Mouse (Mus musculus) spleen, adult 2 months (tissue): Measurements from ENCODE around the gene Glo1. TPM values are rescaled to one million over a fixed set of nuclear protein-coding genes. Genes with fewer than 3 reads are reported as not detected.
"Not testable (repeated sequence)": the region's sequence is repeated elsewhere in the genome, so short reads cannot be mapped to it uniquely, and the experiment has no call there.

Source experiments
- DNase-seq, 2 experiments: peaks; one replicate each; pipeline versions ENCODE4 v3.0.0 to v3.0.0-alpha.2; 2012 to 2021; ENCODE audit warnings: low spot score in 2 of 2, low read depth in 1 of 2
- H3K27ac ChIP-seq: fragments of 200-500 bp; 2 replicates; pipeline ENCODE4 v1.5.1; 2012; ENCODE audit warnings: low read length, inconsistent platforms; ENCODE audit not compliant: insufficient read depth
- H3K27me3 ChIP-seq: fragments of 200-500 bp; 2 replicates; pipeline ENCODE4 v1.6.1; 2012; ENCODE audit warnings: mild to moderate bottlenecking, moderate library complexity, low read length, inconsistent platforms; ENCODE audit not compliant: control insufficient read depth, insufficient read depth
- H3K36me3 ChIP-seq: fragments of 200-500 bp; 2 replicates; pipeline ENCODE4 v1.6.1; 2012; ENCODE audit warnings: mild to moderate bottlenecking, low read length, inconsistent platforms; ENCODE audit not compliant: control insufficient read depth, insufficient read depth
- H3K4me1 ChIP-seq: fragments of 200-500 bp; 2 replicates; pipeline ENCODE4 v1.6.1; 2011; ENCODE audit warnings: inconsistent platforms; ENCODE audit not compliant: control insufficient read depth, insufficient read depth, insufficient read length
- H3K4me3 ChIP-seq: fragments of 200-500 bp; 2 replicates; pipeline ENCODE4 v1.5.1; 2011; ENCODE audit warnings: mild to moderate bottlenecking, inconsistent platforms; ENCODE audit not compliant: insufficient read depth, insufficient read length; ENCODE audit errors: extremely low read depth
- CTCF ChIP-seq: fragments of 200-500 bp; IDR thresholded peaks from 2 replicates; pipeline ENCODE4 v1.5.1; 2011; ENCODE audit warnings: mild to moderate bottlenecking, inconsistent platforms; ENCODE audit not compliant: insufficient read depth, insufficient read length, insufficient replicate concordance; ENCODE audit errors: extremely low read depth
- POLR2A ChIP-seq: fragments of 200-500 bp; IDR thresholded peaks from 2 replicates; pipeline ENCODE4 v1.6.1; 2011; ENCODE audit warnings: low read depth, low read length, inconsistent platforms
- WGBS: fragments of 180-500 bp; shearing (Covaris S2); methylation state at CpG from one replicate; pipeline ENCODE4 v1.1.7; 2018; 5-methylcytosine and 5-hydroxymethylcytosine counted together
- polyA plus RNA-seq: library from polyadenylated mRNA; depleted of rRNA; stranded (reverse); fragments of >200 nt; gene quantifications from 2 replicates; pipeline ENCODE4 v1.2.3, GENCODE M21; 2012

Glo1 gene
- polyA plus RNA-seq, 1 experiment = 16.2 TPM

DNA sequence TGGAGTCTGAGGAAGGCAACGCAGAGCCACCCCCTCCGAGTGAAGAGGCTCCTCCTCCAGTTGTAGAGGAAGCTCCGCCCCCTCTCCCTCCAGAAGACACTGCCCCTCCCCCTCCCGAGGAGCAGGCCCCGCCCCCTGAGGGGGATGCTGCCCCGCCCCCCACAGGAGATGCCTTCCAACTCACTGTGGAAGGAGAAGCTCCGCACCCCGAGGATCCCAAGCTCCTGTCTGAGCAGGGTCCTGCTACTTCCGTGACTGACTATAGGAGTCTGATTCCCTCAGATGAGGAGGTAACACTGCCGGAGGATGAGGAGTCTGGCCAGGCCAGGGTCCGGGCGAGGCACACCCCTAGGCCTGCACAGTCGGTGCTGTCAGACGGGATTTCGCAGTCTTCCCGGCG is 8.7 kb upstream of the Glo1 start:
- no peaks in the 10 kb centered on the region for H3K27me3 ChIP-seq
- H3K4me3 ChIP-seq = no peak overlapping the region
- H3K4me1 ChIP-seq = no peaks in the 10 kb centered on the region
- H3K27ac ChIP-seq = no peak overlapping the region
- 76% methylated on average over 17 of the region's 17 CpGs for WGBS
- no peak for TF ChIP-seq POLR2A
- TF ChIP-seq CTCF = no peak
- H3K36me3 ChIP-seq = no peaks in the 10 kb centered on the region
- no peak for DNase-seq

DNA sequence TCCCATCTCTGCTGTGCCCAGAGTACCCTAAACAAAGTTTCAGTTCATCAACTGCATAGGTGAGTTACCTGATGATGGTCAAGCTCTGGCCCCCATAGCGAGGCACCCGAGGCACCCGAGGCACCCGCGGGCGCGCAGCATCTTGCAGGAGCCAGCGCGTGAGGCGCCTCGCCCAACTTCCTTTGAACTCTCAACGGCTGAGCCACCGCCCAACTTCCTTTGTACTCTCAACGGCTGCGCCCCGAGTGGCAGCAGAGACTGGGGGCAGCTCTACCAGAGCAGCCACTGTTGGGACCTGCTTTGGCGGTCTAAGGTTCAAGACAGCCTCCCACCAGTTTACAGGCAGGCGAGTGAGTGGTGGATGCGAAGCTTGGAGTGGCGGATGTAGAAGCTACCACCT is 2.5 kb downstream of the Glo1 start, which contains the start of gene Dnah8:
Gene Dnah8 (plus strand): TSS at position 223 of the 400 bp plus-strand sequence.
- not testable (repeated sequence) for H3K27ac ChIP-seq, H3K4me1 ChIP-seq, H3K27me3 ChIP-seq, H3K4me3 ChIP-seq, H3K36me3 ChIP-seq, DNase-seq
- WGBS = no CpG with 5 or more reads among the region's 20 CpGs

DNA sequence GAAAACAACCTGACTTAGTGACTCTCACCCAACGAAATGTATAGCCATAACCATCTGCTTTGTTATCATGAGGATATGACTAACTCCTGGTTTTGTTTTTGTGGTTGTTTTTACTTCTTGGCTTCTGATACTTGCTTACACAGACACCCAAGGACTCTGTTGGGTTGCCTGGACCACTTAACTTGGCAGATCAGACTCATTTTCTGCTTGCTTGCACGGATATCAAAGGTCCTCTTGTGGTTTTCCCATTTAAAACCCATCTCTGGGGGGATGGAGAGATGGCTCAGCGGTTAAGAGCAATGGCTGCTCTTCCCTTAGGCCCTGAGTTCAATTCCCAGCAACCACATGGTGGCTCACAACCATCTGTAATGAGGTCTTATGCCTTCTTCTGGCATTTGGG is 3.5 kb downstream of the Glo1 start:
- WGBS = 65% methylated on average over 3 of the region's 3 CpGs
- H3K36me3 ChIP-seq = no peaks in the 10 kb centered on the region
- DNase-seq = no peak
- no peaks in the 10 kb centered on the region for H3K27me3 ChIP-seq
- no peak overlapping the region for H3K27ac ChIP-seq
- no peak for TF ChIP-seq CTCF
- no peak for TF ChIP-seq POLR2A
- H3K4me1 ChIP-seq = no peaks in the 10 kb centered on the region
- H3K4me3 ChIP-seq = no peak overlapping the region

DNA sequence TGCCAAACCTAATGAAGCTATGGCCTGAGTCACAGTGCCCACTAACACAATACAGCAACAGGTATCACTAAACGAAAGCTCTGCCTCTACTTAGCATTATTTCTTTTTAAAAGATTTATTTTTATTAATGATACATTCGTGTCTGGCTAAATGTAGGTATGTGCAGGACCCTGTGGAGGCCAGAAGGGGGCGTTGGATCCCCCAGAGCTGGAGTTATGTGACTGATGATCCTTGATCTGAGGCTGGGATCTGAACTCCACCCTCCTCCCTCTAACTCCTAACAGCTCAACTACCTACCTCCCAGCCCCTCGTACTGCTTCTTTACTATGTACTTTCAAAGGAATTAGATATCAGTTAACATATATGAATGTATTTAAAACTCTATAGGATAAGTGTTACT is 5.2 kb downstream of the Glo1 start:
- H3K4me3 ChIP-seq = no peak overlapping the region
- no peak overlapping the region for H3K27ac ChIP-seq
- no peaks in the 10 kb centered on the region for H3K4me1 ChIP-seq
- no peak for DNase-seq
- H3K36me3 ChIP-seq = no peaks in the 10 kb centered on the region
- no peak for TF ChIP-seq CTCF
- no peak for TF ChIP-seq POLR2A
- 79% methylated on average over 4 of the region's 4 CpGs for WGBS
- H3K27me3 ChIP-seq = no peaks in the 10 kb centered on the region

DNA sequence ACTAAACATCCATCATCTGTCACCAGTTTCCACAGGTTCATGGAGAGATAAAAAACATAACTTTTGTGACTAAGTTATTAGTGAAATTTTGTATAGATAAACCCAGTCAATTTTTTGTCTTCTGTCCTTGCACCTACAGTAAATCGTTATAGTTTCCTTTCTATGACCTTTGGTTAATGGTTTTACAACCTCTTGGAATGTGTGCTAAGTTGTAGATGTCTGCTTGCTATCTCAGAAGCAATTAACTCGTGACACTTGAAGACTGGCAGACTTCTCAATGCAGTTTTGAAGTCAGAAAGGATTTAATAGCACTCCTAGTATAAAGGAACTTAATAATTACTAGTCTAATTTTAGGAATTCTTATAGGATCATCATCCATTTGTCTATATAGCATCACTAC is 6.1 kb downstream of the Glo1 start:
- no peak for DNase-seq
- WGBS = 65% methylated on average over 2 of the region's 2 CpGs
- Histone ChIP-seq H3K27ac (no peak overlapping the region), H3K27me3 (no peaks in the 10 kb centered on the region), H3K4me3 (no peak overlapping the region), H3K36me3 (no peaks in the 10 kb centered on the region), H3K4me1 (no peaks in the 10 kb centered on the region)
- TF ChIP-seq CTCF (no peak), POLR2A (no peak)

DNA sequence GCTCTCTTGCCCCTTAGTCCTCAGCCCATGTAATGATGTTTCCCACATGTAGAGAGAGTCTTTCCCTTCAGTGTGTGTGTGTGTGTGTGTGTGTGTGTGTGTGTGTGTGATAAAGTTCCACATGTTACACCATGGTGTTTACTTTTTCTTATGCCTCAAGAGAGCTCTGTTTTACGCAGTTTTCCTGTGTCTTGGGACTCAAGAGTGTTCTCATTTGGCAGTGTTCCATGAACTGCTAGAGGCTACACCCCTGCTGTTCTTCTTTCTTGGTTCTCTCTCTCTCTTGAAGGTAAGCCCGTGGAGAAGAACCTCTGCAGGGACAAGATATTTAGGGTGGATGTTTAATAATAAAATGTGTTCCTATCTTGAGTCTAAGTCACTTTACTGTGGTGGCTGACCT is 7.5 kb downstream of the Glo1 start:
- TF ChIP-seq POLR2A (no peak), CTCF (no peak)
- Histone ChIP-seq H3K27me3 (no peaks in the 10 kb centered on the region), H3K4me1 (no peaks in the 10 kb centered on the region), H3K27ac (no peak overlapping the region), H3K36me3 (no peaks in the 10 kb centered on the region), H3K4me3 (no peak overlapping the region)
- WGBS = 60% methylated on average over 2 of the region's 2 CpGs
- no peak for DNase-seq

DNA sequence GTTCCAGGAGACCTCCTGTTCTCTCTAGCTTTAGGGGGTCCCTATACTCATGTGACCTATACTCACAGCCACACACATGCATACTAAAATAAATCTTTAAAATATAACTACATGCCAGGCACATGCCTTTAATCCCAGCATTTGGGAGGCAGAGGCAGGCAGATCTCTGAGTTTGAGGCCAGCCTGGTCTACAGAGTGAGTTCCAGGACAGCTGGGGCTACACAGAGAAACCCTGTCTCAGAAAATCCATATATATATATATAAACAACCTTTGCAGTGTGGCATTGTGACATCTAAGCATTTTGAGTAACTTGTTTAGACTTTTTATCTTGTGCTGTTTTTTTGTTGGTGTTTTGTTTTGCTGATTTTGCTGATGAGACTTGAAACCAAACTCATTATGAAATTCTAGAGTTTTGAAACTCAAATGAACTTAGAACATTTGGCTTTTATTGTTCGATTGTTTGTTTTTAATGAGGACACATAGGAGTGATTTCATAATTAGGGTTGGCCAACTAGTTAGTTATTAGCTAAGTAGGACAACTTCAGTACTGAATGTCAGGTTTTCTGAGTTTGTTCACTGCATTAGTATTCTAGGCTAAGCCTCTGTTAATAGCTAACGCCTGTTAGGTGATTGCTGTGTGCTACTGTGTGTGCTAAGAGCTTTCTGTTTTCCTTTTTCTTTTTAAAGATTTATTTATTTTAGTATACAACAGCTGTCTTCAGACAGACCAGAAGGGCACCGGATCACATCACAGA is 8.4 kb downstream of the Glo1 start:
- Histone ChIP-seq H3K27ac (no peak overlapping the region), H3K36me3 (no peaks in the 10 kb centered on the region), H3K4me3 (no peak overlapping the region), H3K27me3 (no peaks in the 10 kb centered on the region), H3K4me1 (no peaks in the 10 kb centered on the region)
- 90% methylated on average over 3 of the region's 3 CpGs for WGBS
- no peak for DNase-seq
- TF ChIP-seq POLR2A (no peak), CTCF (no peak)
